Mouse (Mus musculus): ENCODE measurements around the gene Grasp.
A peak's percentile ranks its signal among the peaks of the same experiment; 100 is the strongest.

Grasp gene

DNA sequence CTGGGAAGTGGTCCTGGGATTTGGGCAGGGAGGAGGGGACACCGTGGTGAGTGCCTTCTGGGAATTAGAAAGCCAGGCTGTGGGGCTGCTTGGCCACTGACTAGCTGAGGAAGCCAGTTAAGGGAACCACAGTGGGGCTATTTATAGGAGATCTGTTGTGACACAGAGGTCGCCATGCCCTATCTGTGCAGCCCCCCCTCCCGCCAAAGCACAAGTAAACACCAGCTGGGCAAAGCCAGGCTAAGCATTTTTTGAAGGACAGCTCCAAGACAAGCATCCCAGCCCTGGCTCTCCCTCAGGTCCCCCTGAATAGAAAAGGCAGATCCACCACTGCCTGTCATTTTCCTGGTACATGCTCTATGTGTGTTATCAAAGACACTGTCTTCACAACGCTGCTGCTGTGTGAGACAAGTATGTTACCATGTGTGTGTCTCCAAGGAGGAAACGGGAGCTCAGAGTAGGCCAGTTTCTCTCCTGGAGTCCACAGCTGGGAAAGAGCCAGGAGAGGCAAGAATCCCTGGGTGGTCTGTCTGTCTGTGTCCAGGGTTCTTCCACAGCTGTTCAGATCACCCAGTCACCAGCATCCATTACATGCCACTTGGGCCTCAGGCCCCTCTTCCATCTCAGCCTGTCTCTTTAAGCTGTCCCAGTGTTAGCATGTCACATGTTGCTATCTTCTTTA, 24.2 kb downstream of the Grasp start:
- DNase-seq (ENCODE audit: low spot score in 2 of 2) = peak in 1 of 2 experiments; percentile 17

GRCm38 (mm10) chr15:101250220-101250800, 26.3 kb downstream of the Grasp start:
- no peak for DNase-seq (ENCODE audit: low spot score in 2 of 2)

DNA sequence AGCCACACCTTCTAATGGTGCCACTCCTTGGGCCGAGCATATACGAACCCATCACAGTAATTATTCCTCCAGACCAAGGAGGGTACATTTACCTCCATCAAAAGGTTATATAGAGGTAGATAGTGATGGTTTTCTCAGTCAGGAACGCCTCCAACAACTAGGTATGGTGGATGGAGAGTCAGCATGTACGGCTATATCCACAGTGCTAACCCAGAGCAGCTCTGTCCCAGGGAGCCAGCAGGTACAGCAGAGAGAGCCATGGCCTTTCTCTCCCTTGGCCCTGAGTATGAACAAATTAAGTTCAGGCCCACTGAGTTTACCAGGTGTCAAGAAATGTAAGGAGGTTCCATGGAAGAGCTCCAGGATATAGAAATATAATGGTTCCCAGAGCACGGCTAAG, 27.9 kb downstream of the Grasp start:
- DNase-seq (ENCODE audit: low spot score in 2 of 2) = no peak

DNA sequence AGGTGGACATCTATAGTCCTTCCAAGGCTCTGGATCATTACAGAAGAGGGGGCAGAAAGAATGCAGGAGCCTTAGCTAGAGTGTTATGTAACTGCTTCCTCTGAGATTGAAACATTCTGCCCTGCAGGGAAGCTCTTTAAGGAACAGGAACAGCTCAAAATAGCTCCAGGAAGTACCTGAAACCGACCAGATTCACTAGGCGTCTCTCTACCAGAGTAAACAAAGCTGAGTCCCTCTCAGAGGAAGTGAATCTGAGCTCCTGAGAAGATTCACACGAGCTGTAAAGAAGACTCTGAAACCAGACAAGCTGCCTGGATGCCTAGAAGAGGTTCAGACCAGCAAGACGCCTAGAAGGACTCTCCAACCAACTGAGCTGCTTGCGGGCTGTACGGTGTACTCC, 28.6 kb downstream of the Grasp start:
- DNase-seq (ENCODE audit: low spot score in 2 of 2) = no peak

DNA sequence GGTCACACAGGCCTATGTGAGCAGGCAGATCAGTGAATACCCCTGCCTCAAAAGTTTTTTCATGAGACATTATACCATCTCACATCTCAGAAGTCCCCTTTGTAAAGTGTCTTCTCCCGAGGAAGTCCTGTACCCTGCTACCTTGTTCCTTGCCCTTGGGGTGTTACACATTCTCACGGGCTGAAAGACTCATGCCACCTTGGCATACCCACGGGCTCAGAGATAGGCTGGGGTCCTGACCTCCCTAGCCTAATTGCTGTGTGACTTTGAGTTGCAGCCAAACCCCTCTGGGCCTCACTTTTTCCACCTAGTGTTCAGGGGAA, 29.5 kb downstream of the Grasp start:
- no peak for DNase-seq (ENCODE audit: low spot score in 2 of 2)

DNA sequence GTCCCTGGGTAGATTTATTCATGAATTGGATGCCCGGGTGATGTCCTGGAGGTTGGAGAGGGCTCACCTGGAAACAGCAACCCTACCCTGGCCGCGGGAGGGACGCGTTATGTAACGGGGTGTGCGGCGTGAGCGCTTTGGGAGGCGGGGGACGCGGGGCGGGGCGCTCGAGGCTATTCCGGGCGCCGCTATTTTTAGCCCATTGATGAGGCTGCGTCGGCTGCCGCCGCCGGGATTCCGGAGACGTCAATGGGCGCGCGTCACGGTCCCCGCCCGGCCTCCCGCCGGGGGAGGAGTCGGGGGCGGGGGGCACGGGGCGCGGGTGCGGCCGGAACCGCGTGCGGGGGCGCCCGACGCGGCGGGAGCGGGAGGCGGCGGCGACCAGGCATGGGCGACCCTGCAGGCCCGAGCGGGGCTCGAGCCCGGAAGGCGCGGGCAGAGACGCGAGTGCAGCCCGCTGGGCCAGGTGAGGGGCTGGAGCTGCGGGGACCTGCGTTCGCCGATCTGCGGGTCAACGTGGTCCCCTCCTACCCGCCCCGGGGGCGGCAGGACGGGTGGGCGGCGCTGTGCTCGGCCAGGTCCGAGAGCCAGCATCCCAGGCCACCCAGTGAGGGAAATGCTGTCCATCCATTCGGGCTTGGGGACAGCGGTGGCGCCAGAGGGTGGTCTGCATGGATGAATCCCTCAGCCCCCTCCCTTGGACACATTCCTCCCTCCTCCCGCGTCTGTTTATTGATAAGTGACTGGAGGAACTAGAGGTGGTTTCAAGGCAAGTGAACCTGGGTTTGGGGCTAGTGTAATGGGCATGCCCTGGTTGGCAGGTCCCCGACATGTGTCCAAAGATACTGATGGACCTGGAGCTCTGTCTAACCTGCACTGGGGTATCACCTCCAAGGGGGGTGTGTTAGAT, 30.2 kb downstream of the Grasp start, which contains the start of gene Nr4a1:
TSS of gene Nr4a1 (plus strand) at position 384 of the 910 bp plus-strand sequence.
- DNase-seq (ENCODE audit: low spot score in 2 of 2) = peak; percentile 83 to 88

GRCm38 (mm10) chr15:101255842-101256462, 32.0 kb downstream of the Grasp start:
- peak in 1 of 2 experiments; percentile 11 for DNase-seq (ENCODE audit: low spot score in 2 of 2)

DNA sequence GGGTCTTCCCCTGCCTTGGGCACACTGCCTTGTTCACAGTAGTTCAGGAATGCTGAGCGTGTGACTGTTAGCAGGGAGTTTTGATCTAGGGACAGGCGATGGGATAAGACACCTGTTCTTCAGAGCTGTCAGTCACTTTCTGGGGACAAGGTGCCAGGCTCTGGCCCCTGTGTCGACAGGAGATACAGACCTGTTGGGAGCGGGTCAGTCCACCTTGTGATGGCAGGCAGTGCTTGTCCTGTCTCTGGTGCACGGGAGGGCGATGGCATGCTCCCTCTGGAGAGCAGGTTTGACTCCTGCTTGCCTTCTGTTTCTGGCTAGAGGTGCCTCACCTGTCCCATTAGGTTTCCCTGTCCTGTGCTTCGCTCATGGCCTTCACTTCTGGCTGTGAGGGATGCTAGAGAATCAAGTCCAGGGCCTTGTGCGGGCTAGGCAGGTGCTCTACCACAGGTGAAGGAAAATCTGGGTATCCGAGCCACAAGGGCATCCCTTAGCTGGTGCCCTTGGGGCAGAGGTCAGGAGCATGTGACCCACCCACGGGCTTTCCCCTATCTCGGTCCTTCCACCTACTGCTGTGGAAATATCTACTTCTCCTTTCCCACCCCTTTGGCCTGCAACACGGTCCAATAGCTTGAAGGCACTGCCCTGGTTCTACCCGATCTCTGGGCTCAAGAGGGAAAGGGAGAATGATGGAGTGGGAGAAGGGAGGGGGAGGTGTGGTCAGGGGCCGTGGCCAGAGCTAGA, 32.6 kb downstream of the Grasp start:
- DNase-seq (ENCODE audit: low spot score in 2 of 2) = no peak

DNA sequence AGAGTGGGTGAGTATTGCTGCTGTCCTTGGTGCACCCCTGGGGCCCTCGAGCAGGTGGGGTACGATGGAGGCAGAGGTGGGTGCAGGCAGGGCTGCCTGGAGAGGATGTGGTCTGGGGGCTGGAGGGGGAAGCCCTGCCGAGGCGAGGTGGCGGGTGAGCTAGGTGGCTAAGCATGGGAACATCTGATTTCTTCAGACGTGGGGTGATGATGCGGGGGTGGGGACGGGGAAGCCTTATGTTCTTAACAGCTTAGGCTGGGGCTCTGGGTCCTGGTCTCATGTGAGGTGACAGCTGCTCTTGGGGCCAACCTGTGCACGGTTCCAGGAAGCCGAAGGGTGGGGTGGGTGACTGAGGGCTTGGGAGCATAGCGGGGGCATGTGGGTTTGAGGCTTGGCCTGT, 34.4 kb downstream of the Grasp start:
- peak in 1 of 2 experiments; percentile 40 for DNase-seq (ENCODE audit: low spot score in 2 of 2)

DNA sequence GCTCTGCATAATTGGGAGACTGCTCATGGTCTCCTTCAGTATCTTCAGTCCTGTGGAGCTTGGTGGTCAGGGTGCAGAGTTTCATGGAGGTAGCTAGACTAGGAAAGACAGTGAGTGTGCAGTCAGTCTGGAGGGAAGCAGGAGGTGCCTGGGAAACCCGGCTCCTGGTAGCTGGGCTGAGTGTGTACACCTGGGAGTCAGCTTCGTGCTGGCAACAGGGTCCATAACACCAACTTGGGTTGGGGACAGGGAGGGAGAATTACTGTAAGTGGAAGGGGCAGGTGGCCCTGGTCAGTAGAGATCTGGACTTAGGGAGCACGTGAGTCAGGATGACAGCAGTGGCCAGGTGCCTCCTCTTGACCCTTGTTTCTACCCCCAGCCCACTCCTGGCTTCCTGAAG, 35.9 kb downstream of the Grasp start:
- DNase-seq (ENCODE audit: low spot score in 2 of 2) = no peak

- peak in 1 of 2 experiments; percentile 5 for DNase-seq (ENCODE audit: low spot score in 2 of 2)
Observed at GRCm38 (mm10) chr15:101260387-101260786, 36.4 kb downstream of the Grasp start.

GRCm38 (mm10) chr15:101260874-101261622, 37.1 kb downstream of the Grasp start:
- peak in 1 of 2 experiments; percentile 40 for DNase-seq (ENCODE audit: low spot score in 2 of 2)

DNA sequence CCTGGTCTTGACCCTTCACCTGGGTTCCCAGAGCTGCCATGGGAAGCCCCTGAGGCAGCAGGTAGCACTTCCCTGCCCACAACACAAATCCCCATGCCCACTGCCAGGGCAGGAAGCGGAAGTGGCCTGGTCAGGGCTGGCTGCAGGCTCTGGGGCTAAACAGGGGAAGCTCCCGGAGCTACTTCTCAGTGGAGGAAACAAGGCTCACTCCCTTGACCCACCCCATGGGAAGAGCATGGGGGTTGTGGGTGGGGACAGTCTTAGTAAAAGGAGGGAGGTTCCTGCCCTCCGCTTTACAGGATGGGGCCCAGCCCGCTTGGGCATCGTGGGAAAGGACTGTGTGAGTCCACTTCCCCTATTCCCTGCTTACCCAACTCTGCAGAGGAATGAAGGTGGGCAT, 38.5 kb downstream of the Grasp start:
- DNase-seq (ENCODE audit: low spot score in 2 of 2) = no peak

DNA sequence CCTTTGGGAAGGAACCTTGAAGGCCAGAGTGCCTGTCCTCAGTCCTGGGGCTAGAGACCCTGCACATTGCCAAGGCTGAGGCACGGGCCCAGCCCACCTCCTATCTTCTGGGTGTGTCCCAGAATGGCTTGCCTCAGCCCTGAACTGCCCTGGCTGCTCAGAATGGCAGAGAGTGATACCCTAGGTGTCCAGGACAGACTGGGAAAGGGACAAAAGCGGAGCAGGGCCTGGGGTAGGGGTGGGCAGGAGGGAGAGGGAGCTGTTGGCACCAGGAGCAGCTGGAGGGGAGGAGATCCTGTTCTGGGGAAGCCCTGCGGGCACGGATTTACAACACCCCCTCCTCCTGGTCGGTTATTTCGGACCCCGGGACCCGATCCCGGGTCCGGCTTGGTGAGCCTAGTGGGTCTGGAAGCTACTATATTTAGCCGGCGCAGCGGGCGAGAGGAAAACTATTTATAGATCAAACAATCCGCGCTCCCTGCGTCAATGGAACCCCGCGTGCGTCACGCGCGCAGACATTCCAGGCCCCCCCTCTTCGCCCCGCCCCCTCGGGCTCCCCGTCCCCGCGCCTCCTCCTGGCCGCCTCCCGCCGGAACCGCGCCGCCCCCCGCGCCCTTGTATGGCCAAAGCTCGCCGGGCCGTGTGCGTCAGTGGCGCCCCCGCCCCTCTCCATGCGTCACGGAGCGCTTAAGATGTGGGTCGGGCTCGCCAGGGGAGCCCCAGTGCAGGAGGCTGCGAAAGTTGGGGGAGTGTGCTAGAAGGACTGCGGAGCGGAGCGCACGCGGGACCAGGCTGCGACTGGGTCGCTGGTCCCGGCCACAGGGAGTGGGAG, 42.4 kb downstream of the Grasp start:
- peak; percentile 94 to 95 for DNase-seq (ENCODE audit: low spot score in 2 of 2)

GRCm38 (mm10) chr15:101267053-101268032, 43.4 kb downstream of the Grasp start:
- no peak for DNase-seq (ENCODE audit: low spot score in 2 of 2)

GRCm38 (mm10) chr15:101270101-101270820, 46.3 kb downstream of the Grasp start:
- DNase-seq (ENCODE audit: low spot score in 2 of 2) = no peak

- DNase-seq (ENCODE audit: low spot score in 2 of 2) = no peak
Observed at GRCm38 (mm10) chr15:101271107-101271506, 47.1 kb downstream of the Grasp start.

DNA sequence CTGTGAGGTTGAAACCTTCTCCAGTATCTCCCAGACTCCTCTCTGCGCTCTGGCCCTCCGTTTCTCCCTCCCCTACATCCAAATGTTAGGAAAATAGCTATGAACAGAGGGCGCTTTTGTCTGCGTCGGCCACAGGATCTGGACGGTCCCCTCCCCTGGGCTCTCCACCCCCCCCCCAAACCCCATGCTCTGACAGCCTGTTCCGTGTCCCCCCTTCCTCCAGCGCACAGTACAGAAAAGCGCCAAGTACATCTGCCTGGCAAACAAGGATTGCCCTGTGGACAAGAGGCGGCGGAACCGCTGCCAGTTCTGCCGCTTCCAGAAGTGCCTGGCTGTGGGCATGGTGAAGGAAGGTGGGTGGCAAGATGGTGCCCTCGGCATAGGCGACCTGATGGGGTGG, 47.5 kb downstream of the Grasp start:
- no peak for DNase-seq (ENCODE audit: low spot score in 2 of 2)
